ENCODE assay signal across 8 mouse cellular contexts in genomic region chr2:30685137-30685860, GRCm38 (mm10).
DNase-seq lines count a peak whose midpoint lies in the region; ATAC-seq and TF ChIP-seq lines count a peak whose summit lies in the region.

No protein-coding gene starts in this region.

- TF ChIP-seq POLR2A in kidney, adult 2 months (IDR thresholded peaks at IDR 0.05; ENCODE audit: low read depth, low read length): no peak

- H3K4me3 ChIP-seq in gastrocnemius, adult 2 months: no peak overlapping the region
- no peak overlapping the region for H3K4me3 ChIP-seq in kidney, adult 2 months (ENCODE audit: insufficient read depth, low read depth, low read length)
- H3K4me3 ChIP-seq in lung, postnatal 0 days (ENCODE audit: low read depth, low read length): no peak overlapping the region

- H3K9me3 ChIP-seq in lung, postnatal 0 days (ENCODE audit: low read length): no peaks in the 10 kb centered on the region

- peak overlapping the region; percentile 84 for H3K27ac ChIP-seq in gastrocnemius, adult 2 months
- peak overlapping the region; percentile 86 for H3K27ac ChIP-seq in kidney, adult 2 months (ENCODE audit: insufficient read depth, low read depth, low read length)
- H3K27ac ChIP-seq in lung, postnatal 0 days (ENCODE audit: low read length): peak overlapping the region; percentile 39

- 52% methylated on average over 10 of the region's 10 CpGs for WGBS in kidney, adult 2 months
- WGBS in lung, postnatal 0 days: 33% methylated on average over 10 of the region's 10 CpGs

- ATAC-seq in lung, postnatal 0 days: 0 out of 2 replicates have a peak, but pooled peaks have one; percentile 7
- ATAC-seq in activated CD4-positive, CD25-positive, alpha-beta regulatory T cell, adult 4 months: no peak

- H3K27me3 ChIP-seq in kidney, adult 2 months (replicated peaks; ENCODE audit: control insufficient read depth, insufficient read depth, low read length): no peaks in the 10 kb centered on the region
- H3K27me3 ChIP-seq in lung, postnatal 0 days (replicated peaks; ENCODE audit: insufficient read depth, low read length): no peaks in the 10 kb centered on the region

- H3K4me1 ChIP-seq in kidney, adult 2 months (ENCODE audit: control insufficient read depth, insufficient read depth, low read length): peaks cover 17% of the 10 kb centered on the region
- H3K4me1 ChIP-seq in lung, postnatal 0 days (ENCODE audit: insufficient read depth, low read depth, low read length): peaks cover 10% of the 10 kb centered on the region; the same call in 1 of the 2 replicates

- TF ChIP-seq CTCF in gastrocnemius, adult 2 months (IDR thresholded peaks at IDR 0.05): no peak
- TF ChIP-seq CTCF in kidney, adult 2 months (conservative IDR thresholded peaks at IDR 0.05; ENCODE audit: insufficient read depth, insufficient read length, low read depth, low read length): no peak
- no peak for TF ChIP-seq CTCF in lung, postnatal 0 days (IDR thresholded peaks at IDR 0.05)

- no peaks in the 10 kb centered on the region for H3K36me3 ChIP-seq in kidney, adult 2 months (ENCODE audit: control insufficient read depth, insufficient read depth, low read length)
- H3K36me3 ChIP-seq in lung, postnatal 0 days (ENCODE audit: insufficient read depth, low read length): no peaks in the 10 kb centered on the region

- intact Hi-C loops in gastrocnemius, adult 2 months (cut with DNase I): no loop called here

- TF ChIP-seq EP300 in lung, postnatal 0 days (IDR thresholded peaks at IDR 0.05): 0 out of 2 replicates have a peak, but pooled peaks have one; percentile 24

- H3K4me2 ChIP-seq in lung, postnatal 0 days (replicated peaks; ENCODE audit: low read depth, low read length): no peak overlapping the region

- H3K9ac ChIP-seq in lung, postnatal 0 days (replicated peaks; ENCODE audit: low read depth): no peak overlapping the region

- DNase-seq in gastrocnemius, adult 2 months: peak; percentile 53
- DNase-seq in gastrocnemius, postnatal 10 days: no peak
- peak; percentile 78 for DNase-seq in heart, adult 8-10 months (ENCODE audit: low spot score)
- DNase-seq in kidney, adult 2 months: peak; percentile 68
- DNase-seq in lung, postnatal 0 days (ENCODE audit: low spot score): peak; percentile 50
- DNase-seq in left cerebral cortex, adult 9 months (ENCODE audit: low spot score in 2 of 2): no peak
- no peak for DNase-seq in layer of hippocampus, postnatal 25 days (ENCODE audit: extremely low spot score in 1 of 2, low spot score in 1 of 2)

Comparison
In these comparisons a context has a peak if more than half of its experiments do, and no peak if none do; other contexts are left out.
1. DNase-seq: peak in gastrocnemius, adult 2 months (single experiment), heart, adult 8-10 months (single experiment), kidney, adult 2 months (single experiment) and lung, postnatal 0 days (single experiment); none in gastrocnemius, postnatal 10 days (single experiment), left cerebral cortex, adult 9 months (0 of 2) and layer of hippocampus, postnatal 25 days (0 of 2).
2. Peak in every context shown above with its lines, with median percentiles within 50 percentile points of each other: H3K27ac ChIP-seq.